Mouse (Mus musculus) spleen, postnatal 4 days (tissue): ENCODE measurements at regions not wholly inside any gene's neighbourhood (a gene's known extent, or its start where the extent isn't known, plus 50 kb on each side); places are given as distances from the start of the nearest gene placed in this dataset.

Experiments
- DNase-seq, 2 experiments: peaks; one replicate each; pipeline ENCODE4 v3.0.0; 2022; ENCODE audit warnings: low spot score in 2 of 2

DNA sequence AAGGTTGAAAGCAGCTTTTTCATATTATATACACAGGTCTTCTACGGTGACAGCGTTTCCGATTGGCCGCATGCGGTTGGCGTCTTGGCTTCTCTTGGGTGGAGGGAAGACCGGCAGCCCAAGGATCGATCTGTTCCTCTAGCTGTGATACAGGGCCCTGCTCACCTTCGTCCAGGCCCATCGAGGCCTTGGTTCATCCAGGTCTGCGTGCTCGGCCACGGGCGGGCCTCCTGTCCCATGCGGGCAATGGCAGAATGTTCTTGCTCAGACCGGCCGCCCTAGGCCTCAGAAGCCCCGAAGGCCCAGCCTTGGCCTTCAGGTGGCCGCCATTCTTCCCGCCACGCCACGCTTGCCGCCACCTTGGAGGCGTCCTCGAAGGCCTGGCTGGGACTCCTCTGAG is 194.4 kb upstream of the Ppp6c start:
- no peak for DNase-seq

DNA sequence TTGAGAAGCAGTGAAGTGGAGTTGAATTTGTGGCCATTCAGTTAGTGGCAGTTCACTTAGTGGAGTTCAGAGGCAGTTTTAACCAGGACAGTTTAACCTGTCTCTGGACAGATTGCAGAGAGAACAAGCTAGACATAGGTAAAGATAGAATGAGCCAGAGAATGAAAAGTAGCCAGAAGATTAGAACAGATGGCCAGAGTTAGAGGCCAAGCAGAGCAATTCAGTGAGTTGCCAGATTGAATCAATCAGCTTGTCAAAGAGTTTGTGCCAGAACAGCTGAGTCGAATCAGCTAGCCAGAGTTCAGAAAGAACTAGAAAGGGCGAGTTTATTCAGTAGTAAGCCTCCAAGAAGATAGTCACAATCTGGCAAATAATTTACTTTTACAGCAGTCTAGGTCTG is 174.1 kb upstream of the Ppp6c start:
- no peak for DNase-seq

DNA sequence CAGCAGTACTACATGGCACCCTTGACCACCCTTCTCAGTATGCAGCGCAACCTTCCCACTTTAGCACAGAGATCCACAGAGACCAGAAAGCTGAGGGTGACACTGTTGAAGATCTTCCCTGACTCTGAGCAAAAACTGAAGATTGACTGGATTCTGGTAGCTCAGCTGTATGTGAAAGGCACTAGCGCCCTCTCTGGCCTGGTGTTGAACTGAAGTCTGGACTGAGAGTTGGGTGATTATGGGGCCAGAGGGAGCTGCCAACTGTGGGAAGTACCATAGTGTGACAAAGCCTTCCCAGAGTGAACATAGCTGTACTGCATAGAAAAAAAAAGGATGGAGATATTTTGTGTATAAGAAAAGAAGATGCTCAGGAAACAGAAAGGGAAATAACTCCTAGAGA is 173.3 kb upstream of the Ppp6c start:
- no peak for DNase-seq

DNA sequence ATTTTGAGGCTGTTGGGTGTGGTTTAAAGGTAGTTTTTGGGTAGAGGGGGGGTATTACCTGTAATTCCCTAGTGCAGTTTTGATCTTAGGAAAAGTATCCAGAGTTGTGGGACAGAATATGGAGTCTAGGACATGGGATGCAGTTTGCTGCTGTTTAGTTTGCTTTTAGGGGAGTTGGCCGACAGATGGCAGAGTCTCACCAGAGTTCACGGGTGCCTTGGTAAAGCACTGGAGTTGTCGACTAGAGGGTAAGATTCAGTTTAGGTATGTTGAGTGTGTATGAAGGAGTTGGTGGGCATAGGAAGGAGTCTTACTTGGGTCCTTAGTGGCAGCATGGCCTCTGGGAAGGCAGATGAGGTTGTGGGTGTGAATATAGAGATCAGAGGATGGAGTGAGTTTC is 168.4 kb upstream of the Ppp6c start:
- DNase-seq, result no peak

DNA sequence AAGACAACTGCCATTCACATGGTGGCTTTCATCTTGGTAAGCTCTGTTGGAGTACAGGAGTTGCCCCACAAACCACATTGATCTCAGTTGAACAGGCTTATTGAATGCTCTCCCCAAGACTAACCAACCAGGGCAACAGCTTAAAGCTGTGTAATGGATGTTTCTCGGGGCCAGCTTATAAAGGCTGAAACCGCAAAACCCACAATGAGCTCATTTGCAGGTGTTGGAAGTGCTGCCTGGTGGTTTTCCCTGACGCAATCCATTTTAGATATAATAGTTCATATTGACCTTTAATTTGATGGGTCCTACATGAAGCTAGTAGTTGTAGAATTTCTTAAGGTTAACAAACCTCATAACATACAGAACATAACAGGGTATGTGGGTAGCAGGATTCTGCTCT is 151.0 kb upstream of the Ppp6c start:
- DNase-seq, result no peak

DNA sequence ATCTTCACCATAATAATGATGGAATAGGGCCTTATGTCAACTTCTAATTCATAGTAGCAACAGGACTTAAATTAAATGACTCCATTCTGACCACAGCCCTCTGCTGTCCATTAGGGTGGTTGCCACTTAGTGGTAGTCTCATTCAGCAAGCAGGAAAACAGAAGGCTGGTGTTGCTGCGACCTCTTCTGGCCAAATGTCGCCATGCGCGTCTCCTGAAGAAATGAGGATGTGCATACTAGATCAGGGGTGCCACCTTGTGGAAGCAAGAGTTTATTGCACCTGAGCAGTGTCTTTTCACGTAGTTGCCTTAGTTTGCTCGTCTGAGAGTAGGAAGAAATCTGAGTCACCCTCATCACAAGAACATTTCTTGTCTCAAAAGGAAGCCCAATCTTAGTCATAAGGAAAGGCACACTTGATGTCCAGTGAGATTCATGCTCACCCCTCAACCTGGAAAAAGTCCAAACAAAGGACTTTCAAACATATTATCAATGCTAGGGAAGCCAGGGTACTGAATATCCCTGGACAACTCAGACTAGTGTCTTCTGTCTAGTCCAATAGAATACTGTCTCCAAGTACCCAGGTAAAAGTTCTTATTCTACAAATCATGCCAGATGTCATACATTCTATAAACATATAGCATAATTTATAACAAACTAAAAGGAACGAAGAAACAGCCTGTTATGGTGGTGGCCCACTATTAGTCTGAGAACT is 147.0 kb upstream of the Ppp6c start:
- peak; percentile 92 to 95 for DNase-seq

DNA sequence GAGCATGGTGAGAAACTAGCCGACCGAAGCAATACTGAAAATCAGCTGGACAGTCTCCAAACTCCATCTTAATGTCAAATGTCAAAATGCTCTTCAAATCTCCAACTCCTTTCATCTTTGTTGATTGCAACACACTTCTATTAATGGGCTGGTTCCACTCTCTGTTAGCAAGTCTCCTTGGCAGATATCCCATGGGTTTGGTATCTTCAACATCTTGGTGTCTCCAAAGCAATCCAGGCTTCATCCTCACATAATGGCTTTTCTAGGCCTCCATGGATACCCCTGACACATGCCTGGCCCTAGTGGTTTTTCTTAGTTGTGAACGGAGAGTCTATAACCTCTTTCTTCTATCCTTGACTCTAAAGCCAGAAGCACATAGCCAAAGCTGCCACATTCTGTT is 118.0 kb upstream of the Ppp6c start:
- no peak for DNase-seq

DNA sequence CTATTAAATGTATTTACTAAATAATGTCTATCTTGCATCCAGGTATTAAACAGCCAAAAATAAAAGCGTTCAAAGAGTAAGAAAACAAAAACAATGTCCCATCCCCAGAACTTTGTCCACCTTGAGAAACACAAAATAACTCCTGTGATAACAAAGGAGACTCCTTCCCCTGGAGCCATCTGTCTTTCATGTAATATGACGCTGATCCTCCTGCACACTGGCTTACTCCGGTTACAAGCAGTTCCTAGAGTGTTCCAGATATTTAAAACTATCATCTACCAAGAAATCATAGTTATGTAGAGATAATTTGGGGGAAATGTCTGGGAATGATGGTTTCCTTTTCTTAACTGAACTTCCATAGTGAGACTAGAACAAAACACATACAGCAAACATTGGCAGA is 114.2 kb upstream of the Ppp6c start:
- no peak for DNase-seq

DNA sequence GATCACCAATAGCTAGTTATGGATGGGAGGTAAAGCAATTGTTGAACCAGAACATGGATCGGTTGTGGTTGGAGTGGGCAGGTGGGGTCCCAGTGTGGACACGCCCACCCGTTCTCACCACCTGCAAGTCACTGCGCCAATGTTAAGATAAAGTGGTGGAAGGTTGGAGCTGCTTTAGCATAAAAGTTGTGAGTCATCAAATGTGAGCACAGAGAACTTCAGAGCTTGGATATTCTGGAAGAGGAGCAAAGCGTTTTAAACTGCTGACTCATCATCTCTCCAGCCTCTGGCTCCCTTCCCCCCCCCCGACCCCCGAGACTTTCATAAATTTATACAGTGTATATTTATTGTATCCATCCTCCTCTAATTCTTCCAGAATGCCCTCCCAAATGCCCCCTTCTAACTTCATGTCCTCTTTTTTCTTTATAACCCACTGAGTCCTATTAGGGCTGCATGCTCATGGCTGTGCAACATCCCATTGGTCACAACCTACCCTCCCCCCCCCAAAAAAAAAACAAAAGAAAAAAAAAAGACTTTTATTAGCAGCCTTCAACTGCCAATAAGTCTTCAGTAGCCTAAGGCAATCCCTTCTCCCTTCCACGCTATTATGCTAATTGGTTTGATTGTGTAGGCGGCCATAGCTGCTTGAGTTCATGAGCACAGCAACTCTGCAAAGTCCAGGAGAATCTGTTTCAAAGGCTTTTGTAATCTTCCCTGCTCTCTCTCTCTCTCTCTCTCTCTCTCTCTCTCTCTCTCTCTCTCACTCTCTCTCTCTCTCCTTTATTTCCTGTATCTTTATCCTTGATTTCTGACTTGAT is 112.8 kb upstream of the Ppp6c start:
- DNase-seq, result no peak

DNA sequence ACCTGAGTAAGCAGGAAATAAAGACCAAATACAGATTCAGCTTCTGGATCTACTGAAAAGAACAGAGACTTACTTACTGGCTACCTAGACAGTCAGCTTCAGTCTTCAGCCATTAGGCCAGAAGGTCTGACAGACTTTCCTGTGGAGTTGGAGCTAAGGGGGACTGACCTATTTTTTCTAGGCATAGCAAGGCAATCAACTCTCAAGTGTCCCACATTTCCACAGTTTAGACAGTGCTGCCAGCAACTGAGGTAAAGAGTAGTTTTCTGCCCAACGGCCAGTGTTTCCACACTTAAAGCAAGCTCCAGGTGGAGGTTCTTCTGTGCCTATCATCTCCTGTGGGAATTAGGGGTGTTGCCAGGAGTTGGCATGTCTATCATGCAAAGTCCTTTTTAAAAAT is 111.3 kb upstream of the Ppp6c start:
- DNase-seq, result no peak

DNA sequence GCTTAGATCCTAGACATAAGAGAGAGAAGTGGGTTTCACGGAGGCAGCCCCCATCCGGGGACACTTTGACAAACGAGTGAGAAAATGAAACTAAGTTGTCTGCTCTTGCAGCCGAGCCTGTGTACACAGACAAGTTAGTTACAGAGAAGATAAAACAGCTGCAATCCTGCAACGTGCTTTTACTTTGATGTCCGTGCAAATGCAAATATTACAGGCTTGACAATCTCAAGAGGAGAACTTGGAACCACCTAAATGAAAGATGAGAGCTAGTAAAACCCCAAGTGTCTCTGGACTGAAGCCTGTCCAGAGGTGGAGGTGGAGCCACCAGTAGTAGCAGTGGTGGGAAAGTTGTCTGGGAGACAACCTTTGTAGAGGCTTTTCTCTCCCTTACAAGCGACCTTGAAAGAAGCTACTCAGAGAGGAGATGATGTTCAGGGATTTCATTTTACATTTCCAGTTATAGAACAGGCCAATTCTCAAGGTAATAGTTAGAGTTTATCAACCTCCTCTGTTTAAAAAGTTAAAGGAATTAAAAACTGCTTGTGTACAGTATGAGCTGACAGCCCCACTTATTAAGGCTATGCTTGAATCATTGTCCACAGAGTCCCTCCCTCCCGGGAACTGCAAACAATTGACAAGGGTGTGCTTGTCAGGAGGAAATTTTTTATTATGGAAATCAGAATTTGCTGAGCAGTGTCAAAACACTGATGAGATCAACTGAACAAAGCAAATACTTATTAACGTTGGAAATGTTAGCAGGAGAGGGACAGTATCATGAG is 99.7 kb upstream of the Ppp6c start:
- DNase-seq, result peak; percentile 29 to 71

DNA sequence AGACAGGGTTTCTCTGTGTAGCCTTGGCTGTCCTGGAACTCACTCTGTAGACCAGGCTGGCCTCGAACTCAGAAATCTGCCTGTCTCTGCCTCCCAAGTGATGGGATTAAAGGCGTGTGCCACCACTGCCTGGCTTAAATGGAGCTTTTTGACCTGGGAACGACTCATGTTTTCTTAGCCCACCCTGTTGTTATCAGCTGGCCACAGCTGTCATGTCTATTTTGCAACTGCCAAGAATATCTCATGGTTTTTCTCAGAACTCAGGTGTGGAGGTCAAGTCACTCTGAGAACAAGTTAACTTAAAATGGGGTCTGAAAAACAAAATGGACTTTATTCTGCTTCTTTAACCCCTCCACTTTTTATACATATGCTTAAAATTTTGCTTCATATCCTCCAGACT is 98.9 kb upstream of the Ppp6c start:
- DNase-seq, result peak; percentile 58 to 63

DNA sequence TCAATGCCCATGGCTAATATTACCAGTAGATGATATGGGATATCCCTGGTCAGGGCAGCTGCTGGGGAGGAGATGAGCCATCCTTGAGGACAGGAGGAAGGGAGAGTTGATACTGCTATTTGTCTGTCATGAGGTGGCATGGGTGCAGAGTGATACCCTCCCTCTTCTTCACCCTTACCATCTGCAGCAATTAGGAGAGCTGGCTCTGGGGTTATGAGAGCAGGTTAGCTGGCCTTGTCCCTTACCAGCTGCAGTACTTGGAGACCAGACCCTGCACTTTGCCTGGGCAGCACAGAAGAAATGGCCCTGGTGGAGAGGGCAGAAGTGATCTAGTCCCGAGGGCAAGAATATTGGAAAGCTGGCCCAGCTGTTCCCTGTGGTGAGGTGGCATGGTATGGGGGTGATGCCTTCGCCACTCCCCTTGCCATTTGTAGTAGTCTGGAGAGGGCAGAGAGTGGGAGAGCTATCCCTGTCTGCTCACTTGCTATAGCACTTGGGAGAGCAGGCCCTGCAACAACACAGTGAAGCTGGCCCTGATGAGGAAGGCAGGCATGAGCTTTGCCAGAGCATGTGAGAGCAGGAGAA is 73.6 kb upstream of the Ppp6c start:
- no peak for DNase-seq

DNA sequence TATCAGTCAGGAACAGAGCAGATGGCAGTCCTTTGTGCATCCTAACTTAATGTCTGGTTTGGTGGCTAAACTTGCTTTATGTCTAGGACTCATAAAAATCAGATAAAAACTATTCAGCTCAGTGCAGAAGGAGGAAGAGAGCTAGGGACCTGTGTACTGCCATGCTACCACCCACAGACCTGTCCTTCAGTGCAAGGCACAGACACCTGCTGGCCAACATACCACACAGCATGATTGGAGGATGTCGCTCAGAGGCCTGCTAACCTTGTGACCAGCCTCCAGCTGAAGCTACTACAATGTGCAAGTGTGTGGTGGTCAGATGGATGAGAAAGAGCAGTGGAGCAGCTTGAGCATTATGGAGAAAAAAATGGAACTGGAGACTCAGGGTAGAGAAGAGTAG is 73.0 kb upstream of the Ppp6c start:
- no peak for DNase-seq

DNA sequence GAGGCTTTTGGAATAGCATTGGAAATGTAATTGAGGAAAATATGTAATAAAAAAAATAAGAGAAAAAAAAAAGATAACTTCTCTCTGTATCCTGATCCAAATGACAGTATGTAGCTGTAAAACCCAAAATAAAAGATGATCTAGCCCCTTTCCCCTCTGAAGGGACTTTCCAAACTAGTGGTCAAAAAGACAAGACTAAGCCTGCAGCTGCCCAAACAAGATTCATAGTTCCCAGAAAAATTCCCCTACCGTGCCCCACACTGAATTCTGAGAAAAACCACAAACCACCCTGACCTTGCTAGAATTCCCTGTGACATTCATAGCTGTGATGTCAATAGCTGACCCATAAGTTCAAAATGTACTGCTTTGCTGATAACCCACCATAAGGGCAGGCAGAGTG is 69.2 kb upstream of the Ppp6c start:
- DNase-seq, result no peak

DNA sequence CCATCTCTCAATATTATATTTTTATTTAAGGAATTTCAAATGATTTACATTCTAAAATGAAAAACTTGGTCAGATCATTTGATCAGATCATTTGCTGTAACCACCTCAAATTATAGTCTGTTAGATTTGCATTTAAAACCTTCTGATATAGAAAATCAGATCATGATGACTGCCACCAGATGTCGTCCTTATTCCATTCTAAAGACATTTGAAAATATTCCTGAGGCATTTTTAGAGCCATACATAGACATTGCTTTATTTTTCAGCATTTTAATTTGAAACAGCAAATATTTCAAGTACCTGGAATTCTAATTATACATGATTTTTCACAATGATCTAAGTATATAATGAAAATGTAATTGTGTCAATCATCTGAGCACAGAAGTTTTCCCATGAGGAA is 52.0 kb upstream of the Ppp6c start:
- DNase-seq, result no peak
